In the genomic region with DNA sequence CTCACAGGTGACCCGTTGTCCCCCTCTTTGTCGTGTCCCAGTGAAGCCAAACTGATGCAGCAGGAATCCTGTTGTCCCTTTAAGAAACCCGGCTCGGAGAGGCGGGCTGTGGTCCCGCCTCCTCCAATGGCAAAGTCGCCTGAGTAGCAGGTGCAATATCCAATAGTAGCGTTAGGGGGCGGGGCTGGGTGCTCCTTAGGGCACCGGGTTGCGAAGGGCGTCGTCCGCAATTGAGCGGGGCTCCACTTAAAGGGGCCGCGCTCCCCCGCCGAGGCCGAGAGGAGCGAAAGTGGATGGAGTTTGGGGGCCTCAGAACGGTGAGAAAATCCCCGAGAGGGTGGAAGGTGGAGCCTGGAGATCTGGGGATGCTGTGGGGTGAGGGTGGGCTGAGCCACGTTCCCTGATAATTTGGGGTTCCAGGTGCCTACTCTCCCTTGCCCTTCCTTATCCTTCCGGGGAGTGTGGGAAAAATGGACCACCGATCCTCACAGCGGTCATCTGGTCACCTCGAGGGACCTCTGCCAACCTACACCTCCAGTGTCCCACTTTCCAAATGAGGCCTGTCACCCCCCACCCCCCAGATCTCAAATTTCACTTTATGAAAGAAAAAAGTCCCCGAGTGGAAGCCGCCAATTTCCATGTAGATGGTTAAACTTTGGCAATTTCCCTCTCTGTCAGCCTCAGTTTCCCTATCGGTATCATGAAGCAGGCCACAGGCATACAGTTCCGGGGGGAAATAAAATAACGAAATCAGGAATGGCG, we compare ENCODE assay signal across 8 mouse cellular contexts. TPM values are rescaled to one million over a fixed set of nuclear protein-coding genes. Genes with fewer than 3 reads are reported as not detected.
A peak's percentile ranks its signal among the peaks of the same experiment; 100 is the strongest.
DNase-seq lines count a peak whose midpoint lies in the region; ATAC-seq lines count a peak whose summit lies in the region.

A gene (plus strand): TSS at position 223 of the 762 bp plus-strand sequence.

- H3K4me1 ChIP-seq in hindbrain, embryonic 16.5 days (ENCODE audit: control insufficient read depth, insufficient read depth, low read depth, low read length): peaks cover 18% of the 10 kb centered on the region

- H3K27me3 ChIP-seq in hindbrain, embryonic 16.5 days (replicated peaks; ENCODE audit: control insufficient read depth, insufficient read depth, low read length): no peaks in the 10 kb centered on the region; the same call in none of the 2 replicates

- H3K36me3 ChIP-seq in hindbrain, embryonic 16.5 days (ENCODE audit: control insufficient read depth, insufficient read depth, low read length): no peaks in the 10 kb centered on the region

- peak; percentile 93 for ATAC-seq in hindbrain, embryonic 16.5 days

- DNase-seq in ZHBTc4 (ENCODE audit: low read depth, low spot score): peak; percentile 98
- DNase-seq in cerebellum, postnatal 4 days (ENCODE audit: low spot score in 2 of 2): peak; percentile 98 to 99
- peak; percentile 98 for DNase-seq in gastrocnemius, adult 18-20 months (ENCODE audit: low spot score)
- peak; percentile 95 to 98 for DNase-seq in left cerebral cortex, adult 18-20 months (ENCODE audit: low spot score in 2 of 2)
- peak; percentile 96 to 99 for DNase-seq in lung, postnatal 4 days
- DNase-seq in retina, postnatal 1 day: peak; percentile 97
- peak; percentile 99 for DNase-seq in thymus, postnatal 4 days

- H3K9me3 ChIP-seq in hindbrain, embryonic 16.5 days (ENCODE audit: control insufficient read depth, low read length): peaks cover 3% of the 10 kb centered on the region

- peak within 1 kb of the TSS; percentile 66 for H3K9ac ChIP-seq in hindbrain, embryonic 16.5 days (ENCODE audit: low read depth, low read length)

- WGBS in hindbrain, embryonic 16.5 days: under 1% methylated on average over 34 of the region's 34 CpGs

- H3K4me3 ChIP-seq in hindbrain, embryonic 16.5 days (ENCODE audit: low read length): peak within 1 kb of the TSS; percentile 53

- H3K27ac ChIP-seq in hindbrain, embryonic 16.5 days (ENCODE audit: low read depth, low read length): peak within 1 kb of the TSS; percentile 70

- H3K4me2 ChIP-seq in hindbrain, embryonic 16.5 days (ENCODE audit: low read length): peak within 1 kb of the TSS; percentile 88

RNA-seq across cellular contexts. Expression of the gene that starts here (rescaled TPM):
- total RNA-seq in gastrocnemius, adult 18-20 months (2021): 1 to 10 TPM; 6.6 to 7.6 TPM
- 4.2 and 5.1 TPM in 2 replicates for polyA plus RNA-seq in hindbrain, embryonic 16.5 days (2015; fragmentation: Nextera tagmentation; extraction: Ambion mirVana)
- total RNA-seq in left cerebral cortex, adult 18-20 months (2021): 10 to 100 TPM; 13.0 to 13.7 TPM

Comparison
In these comparisons a context has a peak if more than half of its experiments do, and no peak if none do; other contexts are left out.
1. Peak in every context shown above with its lines: DNase-seq, ATAC-seq, H3K4me3 ChIP-seq and H3K27ac ChIP-seq.